Mouse (Mus musculus): ENCODE results near the gene Slc38a2. TPM values are rescaled to one million over a fixed set of nuclear protein-coding genes. Genes with fewer than 3 reads are reported as not detected.
A peak's percentile ranks its signal among the peaks of the same experiment; 100 is the strongest.

Gene Slc38a2
- polyA plus RNA-seq, 1 experiment from 2014 or later: 139 TPM

DNA sequence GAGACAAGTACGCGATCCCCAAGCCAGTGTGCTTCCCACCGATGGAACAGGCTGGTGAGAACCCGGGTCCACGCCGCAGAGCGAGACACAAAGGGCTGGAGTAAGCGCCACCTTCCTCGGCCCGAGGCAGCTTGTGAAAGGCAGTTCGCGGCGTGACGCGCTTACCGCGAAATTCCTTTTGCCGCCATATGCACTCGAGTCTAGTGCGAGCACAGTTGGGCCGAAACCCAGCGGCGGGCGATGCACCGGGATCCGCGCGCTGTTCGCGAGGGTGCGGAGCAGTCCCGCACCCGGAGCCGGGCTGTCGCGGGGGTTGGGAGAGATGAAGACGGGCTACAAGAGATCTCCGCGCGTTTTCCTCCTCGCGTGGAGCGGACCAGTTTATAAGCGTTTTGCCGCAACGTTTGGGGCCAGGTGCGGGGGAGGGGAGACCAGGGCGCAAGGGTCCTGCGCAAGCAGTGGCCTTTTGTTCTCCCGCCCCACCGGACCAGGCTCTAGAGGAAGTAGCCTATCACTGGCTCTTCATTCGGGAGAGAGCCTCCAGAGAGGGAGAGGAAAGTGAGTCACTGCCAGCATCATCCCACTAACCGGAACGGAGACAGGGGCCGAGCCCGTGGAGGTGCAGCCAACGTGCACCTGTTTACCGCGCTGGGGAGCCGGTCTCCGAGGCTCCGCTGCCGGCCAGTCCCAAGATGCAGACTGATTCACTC, 58.3 kb downstream of the Slc38a2 start:
- peak overlapping the region; percentile 99 for H3K27ac ChIP-seq (ENCODE audit: low read depth, low read length)
- ATAC-seq (replicated peaks; ENCODE audit: insufficient number of reproducible peaks, low FRiP score, low TSS enrichment): peak; percentile 62
- WGBS (ENCODE audit: insufficient replicate concordance): under 1% methylated on average over 63 of the region's 63 CpGs

DNA sequence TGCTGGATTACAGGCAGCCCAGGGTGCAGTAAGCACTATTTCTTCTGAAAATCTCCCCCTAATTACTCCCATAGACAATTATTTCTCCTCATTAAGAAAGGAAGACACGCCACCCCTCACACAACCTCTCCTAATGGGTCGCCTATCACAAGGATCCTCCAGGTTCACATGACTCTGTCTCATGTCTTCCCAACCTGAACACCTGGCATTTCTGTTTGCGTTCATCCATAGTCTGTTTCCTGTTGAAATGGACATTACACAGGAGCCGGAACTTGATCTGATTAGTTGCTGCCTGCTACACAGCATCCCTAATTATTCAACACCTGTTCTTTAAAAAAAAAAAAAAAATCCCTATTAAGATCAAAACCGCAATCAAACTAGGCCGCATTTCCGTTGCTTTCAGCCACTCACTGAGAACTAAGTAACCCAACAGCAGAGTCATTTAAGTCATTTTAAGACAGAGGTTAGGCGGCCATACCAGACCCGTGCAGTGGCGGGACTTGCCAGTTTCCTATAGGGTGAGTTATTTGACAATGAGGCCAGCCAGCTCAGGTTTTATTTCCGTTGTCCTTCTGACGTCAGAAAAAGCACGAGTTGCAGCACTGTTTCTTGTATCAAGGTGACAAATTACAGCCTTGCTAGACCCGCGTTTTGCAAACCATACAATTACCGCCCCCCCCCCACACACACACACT, 59.1 kb downstream of the Slc38a2 start:
- WGBS (ENCODE audit: insufficient replicate concordance): 12% methylated on average over 16 of the region's 16 CpGs
- Histone ChIP-seq H3K27ac (ENCODE audit: low read depth, low read length) (peak overlapping the region; percentile 99), H3K36me3 (ENCODE audit: control insufficient read depth, insufficient read depth, low read length) (peaks cover 7% of the 10 kb centered on the region; the same call in 1 of the 2 replicates), H3K9ac (ENCODE audit: low read depth, low read length) (peak overlapping the region; percentile 98), H3K4me3 (ENCODE audit: low read depth, low read length) (peak overlapping the region; percentile 67), H3K9me3 (replicated peaks; ENCODE audit: control insufficient read depth, low read length) (no peaks in the 10 kb centered on the region), H3K4me2 (peak overlapping the region; percentile 80), H3K27me3 (ENCODE audit: control insufficient read depth, insufficient read depth, low read length) (no peaks in the 10 kb centered on the region), H3K4me1 (ENCODE audit: control insufficient read depth, insufficient read depth, low read length) (peaks cover 18% of the 10 kb centered on the region)
- no peak for ATAC-seq (replicated peaks; ENCODE audit: insufficient number of reproducible peaks, low FRiP score, low TSS enrichment)

More for the DNA sequence above, 58.3 kb downstream of the Slc38a2 start:
- Histone ChIP-seq H3K36me3 (ENCODE audit: control insufficient read depth, insufficient read depth, low read length) (0 out of 2 replicates have a peak, but pooled peaks cover under 1% of the 10 kb centered on the region), H3K9ac (ENCODE audit: low read depth, low read length) (peak overlapping the region; percentile 98), H3K9me3 (replicated peaks; ENCODE audit: control insufficient read depth, low read length) (no peaks in the 10 kb centered on the region), H3K4me2 (peak overlapping the region; percentile 80), H3K4me1 (ENCODE audit: control insufficient read depth, insufficient read depth, low read length) (peaks cover 16% of the 10 kb centered on the region), H3K4me3 (ENCODE audit: low read depth, low read length) (peak overlapping the region; percentile 67), H3K27me3 (ENCODE audit: control insufficient read depth, insufficient read depth, low read length) (no peaks in the 10 kb centered on the region)

GRCm38 (mm10) chr15:96639630-96640029, 59.9 kb downstream of the Slc38a2 start:
- Histone ChIP-seq H3K27ac (ENCODE audit: low read depth, low read length) (peak overlapping the region; percentile 29; the same call in 1 of the 2 replicates), H3K4me3 (ENCODE audit: low read depth, low read length) (peak overlapping the region; percentile 67; the same call in 1 of the 2 replicates), H3K27me3 (ENCODE audit: control insufficient read depth, insufficient read depth, low read length) (no peaks in the 10 kb centered on the region), H3K9ac (ENCODE audit: low read depth, low read length) (0 out of 2 replicates have a peak overlapping the region, but pooled peaks have one; percentile 28), H3K36me3 (ENCODE audit: control insufficient read depth, insufficient read depth, low read length) (peaks cover 7% of the 10 kb centered on the region; the same call in 1 of the 2 replicates), H3K9me3 (replicated peaks; ENCODE audit: control insufficient read depth, low read length) (no peaks in the 10 kb centered on the region), H3K4me1 (ENCODE audit: control insufficient read depth, insufficient read depth, low read length) (peaks cover 23% of the 10 kb centered on the region), H3K4me2 (peak overlapping the region; percentile 80)
- 71% methylated on average over 8 of the region's 8 CpGs for WGBS (ENCODE audit: insufficient replicate concordance)
- ATAC-seq (replicated peaks; ENCODE audit: insufficient number of reproducible peaks, low FRiP score, low TSS enrichment): no peak

GRCm38 (mm10) chr15:96638656-96639055, 60.9 kb downstream of the Slc38a2 start:
- H3K4me1 ChIP-seq (ENCODE audit: control insufficient read depth, insufficient read depth, low read length): peaks cover 23% of the 10 kb centered on the region
- no peak for ATAC-seq (replicated peaks; ENCODE audit: insufficient number of reproducible peaks, low FRiP score, low TSS enrichment)
- H3K9ac ChIP-seq (ENCODE audit: low read depth, low read length): no peak overlapping the region
- no peaks in the 10 kb centered on the region for H3K27me3 ChIP-seq (ENCODE audit: control insufficient read depth, insufficient read depth, low read length)
- H3K27ac ChIP-seq (ENCODE audit: low read depth, low read length): no peak overlapping the region
- H3K36me3 ChIP-seq (ENCODE audit: control insufficient read depth, insufficient read depth, low read length): peaks cover 11% of the 10 kb centered on the region; the same call in 1 of the 2 replicates
- WGBS (ENCODE audit: insufficient replicate concordance): 77% methylated on average over 2 of the region's 2 CpGs
- no peaks in the 10 kb centered on the region for H3K9me3 ChIP-seq (replicated peaks; ENCODE audit: control insufficient read depth, low read length)
- H3K4me3 ChIP-seq (ENCODE audit: low read depth, low read length): no peak overlapping the region
- H3K4me2 ChIP-seq: no peak overlapping the region; the same call in 1 of the 2 replicates

- WGBS (ENCODE audit: insufficient replicate concordance): 55% methylated on average over 10 of the region's 10 CpGs
- H3K9ac ChIP-seq (ENCODE audit: low read depth, low read length): no peak overlapping the region
- no peak overlapping the region for H3K27ac ChIP-seq (ENCODE audit: low read depth, low read length)
- no peaks in the 10 kb centered on the region for H3K27me3 ChIP-seq (ENCODE audit: control insufficient read depth, insufficient read depth, low read length)
- H3K4me1 ChIP-seq (ENCODE audit: control insufficient read depth, insufficient read depth, low read length): peaks cover 23% of the 10 kb centered on the region
- ATAC-seq (replicated peaks; ENCODE audit: insufficient number of reproducible peaks, low FRiP score, low TSS enrichment): no peak
- peaks cover 14% of the 10 kb centered on the region; the same call in 1 of the 2 replicates for H3K36me3 ChIP-seq (ENCODE audit: control insufficient read depth, insufficient read depth, low read length)
- H3K4me3 ChIP-seq (ENCODE audit: low read depth, low read length): no peak overlapping the region
- no peaks in the 10 kb centered on the region for H3K9me3 ChIP-seq (replicated peaks; ENCODE audit: control insufficient read depth, low read length)
- H3K4me2 ChIP-seq: 0 out of 2 replicates have a peak overlapping the region, but pooled peaks have one; percentile 23
These were observed 61.4 kb downstream of the Slc38a2 start for GRCm38 (mm10) chr15:96638173-96638572.

Other genes with a start within 250 kb of the Slc38a2 start
- gene Scaf11, start 238.9 kb downstream of the Slc38a2 start, polyA plus RNA-seq (2014; fragmentation: Nextera tagmentation; extraction: Ambion mirVana): 77.3 and 79.4 TPM in 2 replicates
- 75.5 and 81.9 TPM in 2 replicates for gene Slc38a1, start 56.8 kb downstream of the Slc38a2 start, polyA plus RNA-seq (2014; fragmentation: Nextera tagmentation; extraction: Ambion mirVana)